ENCODE assay signal across 13 mouse cellular contexts in the genomic region with DNA sequence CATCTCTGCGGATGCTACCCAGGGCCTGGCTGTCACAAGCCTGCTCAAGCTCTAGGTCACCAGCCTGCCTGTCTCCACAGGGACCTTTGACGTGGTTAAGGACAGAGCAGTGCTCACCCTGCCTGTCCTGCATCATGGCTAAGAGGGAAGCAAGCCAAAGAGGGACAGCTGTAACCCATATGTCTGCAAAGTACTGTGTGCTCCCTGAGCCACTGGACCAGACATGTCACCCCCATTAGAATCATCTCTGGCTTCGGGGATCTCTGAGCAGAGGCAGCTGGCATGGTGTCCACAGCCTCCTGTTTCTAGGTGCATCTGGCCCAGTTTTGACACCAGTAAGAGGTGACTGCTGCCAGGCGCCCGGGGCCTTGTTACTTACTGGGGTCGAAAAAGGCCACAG. TPM values are rescaled to one million over a fixed set of nuclear protein-coding genes. Genes with fewer than 3 reads are reported as not detected.
DNase-seq lines count a peak whose midpoint lies in the region; ATAC-seq and TF ChIP-seq lines count a peak whose summit lies in the region.
"Had no signal": no experiment of that assay in that cellular context is flagged by ENCODE, and none has a peak within 500 bp of the region (broad histone marks: within the 10 kb centered on the region; RNA-seq: fewer than 3 reads in every experiment).

No protein-coding gene starts in this region.

- ATAC-seq in heart, embryonic 11.5 days (replicated peaks; ENCODE audit: insufficient number of reproducible peaks, low FRiP score, low TSS enrichment): no peak
- ATAC-seq in liver, postnatal 0 days: no peak

- no peaks in the 10 kb centered on the region for H3K9me3 ChIP-seq in heart, embryonic 11.5 days (replicated peaks; ENCODE audit: control insufficient read depth, low read length)
- H3K9me3 ChIP-seq in liver, postnatal 0 days (ENCODE audit: low read length): no peaks in the 10 kb centered on the region
- H3K9me3 ChIP-seq: limb, embryonic 13.5 days; neural tube, embryonic 13.5 days had no signal

- peaks cover 12% of the 10 kb centered on the region; the same call in 1 of the 2 replicates for H3K4me1 ChIP-seq in heart, embryonic 11.5 days (ENCODE audit: control insufficient read depth, insufficient read depth, low read length)
- H3K4me1 ChIP-seq in liver, postnatal 0 days (ENCODE audit: insufficient read depth): peaks cover 2% of the 10 kb centered on the region; the same call in 1 of the 2 replicates
- H3K4me1 ChIP-seq: limb, embryonic 13.5 days; neural tube, embryonic 13.5 days had no signal

- intact Hi-C loops in left cerebral cortex, postnatal 4 days (cut with DNase I): no loop called here
- intact Hi-C loops in left cerebral cortex, postnatal 14 days (cut with DNase I): no loop called here

- H3K9ac ChIP-seq in heart, embryonic 11.5 days (ENCODE audit: low read depth, low read length): no peak overlapping the region
- no peak overlapping the region for H3K9ac ChIP-seq in liver, postnatal 0 days (replicated peaks)
- H3K9ac ChIP-seq: hindbrain, embryonic 14.5 days; limb, embryonic 13.5 days; neural tube, embryonic 13.5 days had no signal

- no peak overlapping the region for H3K27ac ChIP-seq in heart, embryonic 11.5 days (ENCODE audit: low read depth, low read length)
- H3K27ac ChIP-seq in liver, postnatal 0 days (ENCODE audit: low read depth): no peak overlapping the region
- H3K27ac ChIP-seq: hindbrain, embryonic 14.5 days; limb, embryonic 13.5 days; neural tube, embryonic 13.5 days had no signal

- TF ChIP-seq EP300 in liver, postnatal 0 days (IDR thresholded peaks at IDR 0.05; ENCODE audit: low read depth): no peak

- no peak for TF ChIP-seq CTCF in liver, postnatal 0 days (IDR thresholded peaks at IDR 0.05; ENCODE audit: low read depth)

- no peaks in the 10 kb centered on the region for H3K27me3 ChIP-seq in heart, embryonic 11.5 days (ENCODE audit: control insufficient read depth, insufficient read depth, low read length)
- no peaks in the 10 kb centered on the region for H3K27me3 ChIP-seq in liver, postnatal 0 days (ENCODE audit: insufficient read depth, low read length)
- H3K27me3 ChIP-seq: limb, embryonic 13.5 days; neural tube, embryonic 13.5 days had no signal

- no peaks in the 10 kb centered on the region for H3K36me3 ChIP-seq in heart, embryonic 11.5 days (ENCODE audit: control insufficient read depth, insufficient read depth, low read length)
- no peaks in the 10 kb centered on the region for H3K36me3 ChIP-seq in liver, postnatal 0 days (replicated peaks; ENCODE audit: insufficient read depth, low read length)

- no peak overlapping the region for H3K4me3 ChIP-seq in heart, embryonic 11.5 days (ENCODE audit: low read depth, low read length)
- no peak overlapping the region for H3K4me3 ChIP-seq in liver, postnatal 0 days (ENCODE audit: low read depth, low read length)
- H3K4me3 ChIP-seq: limb, embryonic 13.5 days; neural tube, embryonic 13.5 days had no signal

- peak; percentile 56 to 66 for DNase-seq in heart, adult 18-20 months
- peak; percentile 88 for DNase-seq in left cerebral cortex, postnatal 4 days
- no peak for DNase-seq in left cerebral cortex, postnatal 14 days (ENCODE audit: low spot score in 2 of 2)
- peak; percentile 64 for DNase-seq in heart, postnatal 4 days
- peak; percentile 40 to 68 for DNase-seq in lung, postnatal 4 days
- no peak for DNase-seq in liver, postnatal 0 days
- DNase-seq: embryo, embryonic 11 days; right cerebral cortex, postnatal 25 days had no signal

- WGBS in heart, embryonic 11.5 days (ENCODE audit: insufficient replicate concordance): 78% methylated on average over 6 of the region's 6 CpGs
- WGBS in liver, postnatal 0 days (ENCODE audit: insufficient replicate concordance): 67% methylated on average over 6 of the region's 6 CpGs

- H3K4me2 ChIP-seq in heart, embryonic 11.5 days: no peak overlapping the region
- no peak overlapping the region for H3K4me2 ChIP-seq in liver, postnatal 0 days (ENCODE audit: low read depth, low read length)
- H3K4me2 ChIP-seq: hindbrain, embryonic 14.5 days; limb, embryonic 13.5 days; neural tube, embryonic 13.5 days had no signal

RNA-seq across cellular contexts. Expression of gene 2310022B05Rik, which starts 32.7 kb away (rescaled TPM):
- total RNA-seq in heart, adult 18-20 months (2021): 10 to 100 TPM; 50.8 to 70.0 TPM
- 38.4 and 42.9 TPM in 2 replicates for polyA plus RNA-seq in heart, embryonic 11.5 days (2014; fragmentation: Nextera tagmentation; extraction: Ambion mirVana)
- total RNA-seq in left cerebral cortex, postnatal 4 days (2021): 10 to 100 TPM; 86.2 to 89.8 TPM
- total RNA-seq in left cerebral cortex, postnatal 14 days (2021): 10 to 100 TPM; 50.4 to 60.0 TPM
- 100 to 1,000 TPM; 173 to 189 TPM for total RNA-seq in heart, postnatal 4 days (2021)
- polyA plus RNA-seq in liver, postnatal 0 days (2015; fragmentation: Nextera tagmentation; extraction: Ambion mirVana): 4.1 and 4.2 TPM in 2 replicates

RNA-seq across cellular contexts. Expression of gene Capn9, which starts 54.6 kb away (rescaled TPM):
- not detected for total RNA-seq in heart, adult 18-20 months (2021)
- polyA plus RNA-seq in heart, embryonic 11.5 days (2014; fragmentation: Nextera tagmentation; extraction: Ambion mirVana): not detected in 2 replicates
- total RNA-seq in left cerebral cortex, postnatal 4 days (2021): under 1 TPM in 1 of 2 experiments, not detected in 1; 0.32 TPM
- not detected for total RNA-seq in left cerebral cortex, postnatal 14 days (2021)
- under 1 TPM in 1 of 2 experiments, not detected in 1; 0.11 TPM for total RNA-seq in heart, postnatal 4 days (2021)
- 0.26 TPM in 1 of 2 replicates, not detected in the other for polyA plus RNA-seq in liver, postnatal 0 days (2015; fragmentation: Nextera tagmentation; extraction: Ambion mirVana)
- total RNA-seq: megakaryocyte-erythroid progenitor cell, adult 5-6 weeks had no signal
- polyA plus RNA-seq: limb, embryonic 13.5 days had no signal

Comparison
In these comparisons a context has a peak if more than half of its experiments do, and no peak if none do; other contexts are left out.
1. DNase-seq: peak in heart, adult 18-20 months (2 of 2), left cerebral cortex, postnatal 4 days (single experiment), heart, postnatal 4 days (single experiment) and lung, postnatal 4 days (2 of 2); none in left cerebral cortex, postnatal 14 days (0 of 2) and liver, postnatal 0 days (single experiment).